Mouse (Mus musculus) embryo, embryonic 10.5 days (tissue): ENCODE measurements around the gene Sptbn1.

Experiments used
- DNase-seq: peaks from one replicate; pipeline ENCODE4 v3.0.0-alpha.2; 2015; ENCODE audit warnings: low spot score

The Sptbn1 gene

GRCm38 (mm10) chr11:30267892-30268647, at the start of gene Sptbn1:
Sptbn1 (minus strand) TSS chr11:30268175.
- DNase-seq = peak; percentile 89

- no peak for DNase-seq
These were observed 26.3 kb upstream of the Sptbn1 start for GRCm38 (mm10) chr11:30294279-30294678.

GRCm38 (mm10) chr11:30292221-30293160, 24.5 kb upstream of the Sptbn1 start:
- no peak for DNase-seq

- no peak for DNase-seq
These were observed 23.2 kb upstream of the Sptbn1 start for GRCm38 (mm10) chr11:30291155-30291554.

DNA sequence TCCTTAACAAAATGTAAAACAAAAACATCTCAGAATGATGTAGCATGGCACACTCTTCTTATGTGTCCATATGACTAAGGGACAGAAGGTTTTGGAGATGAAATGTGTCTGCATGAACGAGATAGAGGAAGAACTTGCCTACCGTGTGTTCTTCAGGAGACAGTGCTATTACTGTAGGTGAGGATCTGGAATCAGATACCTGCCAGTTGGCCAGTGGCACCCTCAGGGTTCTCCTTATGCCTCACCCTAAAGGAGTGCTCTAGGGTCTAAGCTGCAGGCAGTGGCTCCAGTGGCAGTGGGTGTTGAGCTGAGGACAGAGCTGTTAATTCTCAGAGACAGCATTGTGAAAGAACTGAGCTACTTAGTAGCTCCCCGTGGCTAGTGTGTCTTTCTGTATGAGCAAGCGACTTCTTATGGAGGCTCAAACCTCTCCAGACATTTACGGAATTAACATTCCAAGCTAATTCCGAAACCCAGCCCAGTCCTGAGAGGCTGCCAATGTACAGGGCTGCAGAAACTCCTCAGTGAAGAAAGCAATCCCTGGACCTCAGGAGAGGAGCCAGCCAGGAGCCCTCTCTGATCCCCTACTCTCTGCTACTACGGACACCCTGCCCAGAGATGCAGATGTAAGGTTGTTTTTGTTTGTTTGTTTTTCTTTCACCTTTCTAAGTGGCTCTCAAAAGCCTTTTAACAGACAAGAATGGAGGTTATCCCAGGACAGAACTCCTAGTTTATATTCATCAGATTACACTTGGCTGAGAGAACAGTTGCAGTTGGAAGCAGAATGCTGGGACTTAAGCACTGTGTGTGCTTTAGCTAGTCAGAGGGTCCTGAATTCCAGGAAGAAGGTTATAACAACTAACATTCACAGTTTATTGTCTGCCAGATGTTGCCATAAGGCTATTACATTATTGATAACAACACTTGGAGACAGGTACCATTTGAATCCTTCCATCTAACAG, 21.8 kb upstream of the Sptbn1 start:
- DNase-seq = no peak

DNA sequence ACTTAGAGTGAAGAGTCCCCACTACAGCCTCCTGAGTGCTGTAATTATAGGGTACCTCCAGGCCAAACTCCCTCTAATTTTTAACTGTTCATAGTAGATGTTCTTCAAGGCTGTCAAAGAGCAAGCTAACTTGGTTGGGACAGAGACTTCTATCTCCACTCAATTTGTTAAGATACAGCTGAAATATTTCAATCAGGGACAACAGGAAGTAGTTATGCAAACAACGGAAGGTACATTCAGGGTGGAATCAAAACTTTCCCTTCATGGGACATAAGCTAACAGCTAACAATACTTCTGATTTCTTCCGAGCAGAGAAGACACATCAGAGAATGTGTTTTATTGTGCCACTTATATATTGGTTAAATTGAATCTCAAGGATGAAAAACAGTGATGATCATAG, 20.1 kb upstream of the Sptbn1 start:
- DNase-seq = no peak

- no peak for DNase-seq
These were observed 15.7 kb upstream of the Sptbn1 start for GRCm38 (mm10) chr11:30283710-30284109.

DNA sequence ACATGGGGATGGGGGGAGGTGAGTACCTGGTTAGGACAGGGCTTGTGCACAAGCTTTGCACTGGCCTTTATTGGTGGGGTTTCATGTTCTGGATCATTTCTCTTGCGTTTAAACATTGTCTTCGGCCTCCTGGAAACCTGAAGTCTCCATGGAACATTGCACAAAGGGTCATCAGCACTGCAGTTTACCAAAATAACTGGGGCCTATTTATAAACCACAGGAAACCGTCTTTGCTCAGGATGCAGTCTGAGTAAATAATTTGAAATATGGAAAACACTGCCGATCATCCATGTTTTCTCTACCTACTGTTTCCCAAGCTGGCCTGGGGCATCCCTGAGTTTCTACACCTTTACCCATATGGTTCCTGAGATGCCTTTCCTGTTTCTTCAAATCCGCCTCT, 13.1 kb upstream of the Sptbn1 start:
- no peak for DNase-seq

- DNase-seq = no peak
These were observed 11.3 kb upstream of the Sptbn1 start for GRCm38 (mm10) chr11:30279278-30279677.

- no peak for DNase-seq
These were observed 7.6 kb upstream of the Sptbn1 start for GRCm38 (mm10) chr11:30275436-30276031.

GRCm38 (mm10) chr11:30269524-30269923, 1.5 kb upstream of the Sptbn1 start:
- DNase-seq = no peak

- peak; percentile 74 for DNase-seq
These were observed 837 bp upstream of the Sptbn1 start for GRCm38 (mm10) chr11:30268648-30269375.

DNA sequence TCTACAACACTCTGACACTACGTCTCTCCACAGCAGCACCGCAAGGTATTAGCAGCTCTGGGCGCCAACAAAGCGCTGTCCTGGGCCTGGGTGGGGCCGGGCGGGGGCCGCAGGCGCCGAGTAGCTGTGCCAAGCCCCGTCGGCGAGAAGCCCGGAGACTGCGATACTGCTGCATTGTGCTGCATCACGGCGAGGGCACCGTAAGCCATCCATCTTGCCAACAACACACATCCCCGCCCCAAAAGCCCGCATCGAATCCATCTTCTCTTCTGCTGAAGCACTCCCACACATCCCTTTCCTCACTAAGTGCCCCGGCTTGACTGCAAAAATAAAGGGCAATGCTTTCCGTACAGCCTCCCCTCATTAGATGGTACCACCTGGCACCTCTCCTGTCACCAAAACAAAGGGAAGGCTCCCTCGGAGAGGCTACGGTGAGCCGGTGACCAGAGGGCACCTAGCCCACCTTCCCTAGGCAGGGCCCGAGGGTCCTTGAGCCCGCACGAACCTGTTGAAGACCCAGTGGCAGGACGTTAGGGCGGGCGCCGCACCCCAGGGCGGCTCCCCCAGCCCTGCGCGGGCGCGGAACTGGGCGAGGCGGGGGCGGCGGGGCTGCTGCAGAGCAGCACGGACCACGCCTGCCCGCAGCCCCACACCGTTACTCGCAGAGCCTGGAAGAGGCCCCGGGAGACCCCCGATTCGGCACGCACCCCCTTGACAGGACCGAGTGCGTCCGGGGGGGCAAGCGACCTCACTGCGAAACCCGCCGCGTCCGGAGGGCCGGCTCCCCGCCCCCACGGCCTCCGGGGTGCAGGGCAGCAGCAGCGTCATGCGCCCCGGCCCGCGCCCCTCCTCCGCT, 711 bp downstream of the Sptbn1 start:
- peak; percentile 71 for DNase-seq

GRCm38 (mm10) chr11:30266691-30267035, 1.3 kb downstream of the Sptbn1 start:
- DNase-seq = no peak

- no peak for DNase-seq
These were observed 2.3 kb downstream of the Sptbn1 start for GRCm38 (mm10) chr11:30265666-30266065.

DNA sequence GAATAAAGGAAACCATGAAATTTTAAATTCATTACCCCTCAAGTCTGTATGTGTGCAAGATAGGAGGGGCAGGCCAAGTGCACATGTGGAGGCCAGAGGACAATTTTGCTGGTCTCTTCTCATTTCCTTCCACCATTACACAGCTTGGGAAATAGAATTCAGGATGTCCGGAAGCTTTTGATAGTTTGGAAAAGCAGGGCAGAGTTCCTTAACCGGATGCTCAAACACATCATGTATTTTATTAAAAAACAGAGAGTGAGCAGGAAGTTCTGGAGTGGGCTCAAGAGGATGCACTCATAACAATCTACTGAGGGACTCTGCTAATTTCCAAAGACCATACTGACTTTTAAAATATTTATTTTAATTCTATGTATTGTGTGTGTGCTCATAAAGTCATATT, 4.3 kb downstream of the Sptbn1 start:
- DNase-seq = no peak

GRCm38 (mm10) chr11:30258739-30259350, 9.1 kb downstream of the Sptbn1 start:
- no peak for DNase-seq

- DNase-seq = no peak
These were observed 10.2 kb downstream of the Sptbn1 start for GRCm38 (mm10) chr11:30257812-30258211.

DNA sequence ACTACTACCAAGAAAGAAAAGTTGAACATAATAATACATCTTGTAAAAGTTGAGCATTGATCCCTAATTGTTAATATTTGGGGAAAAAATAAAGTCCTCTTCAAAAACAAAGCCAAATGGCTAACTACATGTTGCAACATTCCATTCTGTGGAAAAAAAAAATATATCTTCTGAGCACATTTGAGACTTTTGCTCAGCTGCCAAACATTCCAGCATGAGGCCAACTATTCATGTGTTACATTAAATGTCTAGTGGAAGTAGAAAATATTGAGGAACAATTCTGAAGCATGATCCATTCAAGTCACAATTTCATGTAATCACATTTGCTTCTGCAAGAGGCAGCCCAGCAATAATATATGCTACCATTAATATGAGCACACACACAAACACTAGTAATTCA, 10.9 kb downstream of the Sptbn1 start:
- no peak for DNase-seq

GRCm38 (mm10) chr11:30256491-30256890, 11.5 kb downstream of the Sptbn1 start:
- no peak for DNase-seq
